Mouse (Mus musculus) limb, embryonic 13.5 days (tissue): ENCODE measurements around the gene Mrgprg. TPM values are rescaled to one million over a fixed set of nuclear protein-coding genes. Genes with fewer than 3 reads are reported as not detected.

Experiments used
- ATAC-seq: fragments of 200-750 bp; cut with Nextera tagmentation; 2 replicates; pipeline ENCODE4 v1.8.0; 2017; ENCODE audit warnings: low read depth, moderate number of reproducible peaks, moderate TSS enrichment; ENCODE audit not compliant: low FRiP score
- H3K27ac ChIP-seq: fragments of 300-500 bp; sonication (generic); 2 replicates; pipeline ENCODE4 v1.5.1; 2015; ENCODE audit warnings: inconsistent platforms, mild to moderate bottlenecking, moderate library complexity
- H3K27me3 ChIP-seq: fragments of 300-500 bp; sonication (generic); 2 replicates; pipeline ENCODE4 v1.6.1; 2015; ENCODE audit warnings: mild to moderate bottlenecking, inconsistent platforms
- H3K36me3 ChIP-seq: fragments of 300-500 bp; sonication (generic); 2 replicates; pipeline ENCODE4 v1.6.1; 2015; ENCODE audit warnings: inconsistent platforms, mild to moderate bottlenecking, moderate library complexity
- H3K4me1 ChIP-seq: fragments of 300-500 bp; sonication (generic); 2 replicates; pipeline ENCODE4 v1.6.1; 2015; ENCODE audit warnings: inconsistent platforms
- H3K4me2 ChIP-seq: fragments of 300-500 bp; sonication (generic); replicated peaks from 2 replicates; pipeline ENCODE4 v1.6.1; 2015; ENCODE audit warnings: inconsistent platforms, mild to moderate bottlenecking, moderate library complexity
- H3K4me3 ChIP-seq: fragments of 300-500 bp; sonication (generic); 2 replicates; pipeline ENCODE4 v1.5.1; 2015; ENCODE audit warnings: moderate library complexity, mild to moderate bottlenecking, inconsistent platforms
- H3K9ac ChIP-seq: fragments of 300-500 bp; sonication (generic); 2 replicates; pipeline ENCODE4 v1.6.1; 2015; ENCODE audit warnings: mild to moderate bottlenecking, inconsistent platforms
- H3K9me3 ChIP-seq: fragments of 300-500 bp; sonication (generic); 2 replicates; pipeline ENCODE4 v1.6.1; 2016; ENCODE audit warnings: inconsistent platforms
- WGBS: fragments of 180-500 bp; shearing (Covaris S2); methylation state at CpG from one replicate; pipeline ENCODE4 v1.1.7; 2015; 5-methylcytosine and 5-hydroxymethylcytosine counted together
- polyA plus RNA-seq: library from polyadenylated mRNA; unstranded; fragments of >200 nt; fragmentation: Nextera tagmentation; extraction: Ambion mirVana; gene quantifications from 2 replicates; pipeline ENCODE4 v1.2.1, GENCODE M21; 2015

Gene Mrgprg
- polyA plus RNA-seq, result not detected in 2 replicates

GRCm38 (mm10) chr7:143766893-143767292 is at the start of gene Mrgprg:
Gene Mrgprg, minus strand, starts transcription at chr7:143766993.
- Histone ChIP-seq H3K27me3 (peaks cover 34% of the 10 kb centered on the region), H3K27ac (no peak within 1 kb of the TSS), H3K4me2 (no peak within 1 kb of the TSS), H3K4me1 (no peaks in the 10 kb centered on the region), H3K9ac (no peak within 1 kb of the TSS), H3K9me3 (no peaks in the 10 kb centered on the region), H3K4me3 (no peak within 1 kb of the TSS), H3K36me3 (no peaks in the 10 kb centered on the region)
- ATAC-seq, result no peak
- WGBS, result 39% methylated on average over 6 of the region's 6 CpGs

GRCm38 (mm10) chr7:143808909-143809308 is 42.1 kb upstream of the Mrgprg start:
- no peak overlapping the region for H3K9ac ChIP-seq
- WGBS, result 54% methylated on average over 1 of the region's 1 CpGs
- no peaks in the 10 kb centered on the region for H3K4me1 ChIP-seq
- H3K4me3 ChIP-seq, result no peak overlapping the region
- no peaks in the 10 kb centered on the region for H3K27me3 ChIP-seq
- H3K4me2 ChIP-seq, result no peak overlapping the region
- ATAC-seq, result no peak
- no peaks in the 10 kb centered on the region for H3K9me3 ChIP-seq
- peaks cover 87% of the 10 kb centered on the region for H3K36me3 ChIP-seq
- no peak overlapping the region for H3K27ac ChIP-seq

GRCm38 (mm10) chr7:143805199-143805624 is 38.4 kb upstream of the Mrgprg start:
- Histone ChIP-seq H3K36me3 (peaks cover 85% of the 10 kb centered on the region), H3K27ac (no peak overlapping the region), H3K27me3 (no peaks in the 10 kb centered on the region), H3K9ac (no peak overlapping the region), H3K9me3 (no peaks in the 10 kb centered on the region), H3K4me3 (no peak overlapping the region), H3K4me2 (no peak overlapping the region), H3K4me1 (no peaks in the 10 kb centered on the region)
- no peak for ATAC-seq
- 77% methylated on average over 5 of the region's 5 CpGs for WGBS

GRCm38 (mm10) chr7:143801195-143802065 is 34.6 kb upstream of the Mrgprg start:
- Histone ChIP-seq H3K4me2 (no peak overlapping the region), H3K9me3 (no peaks in the 10 kb centered on the region), H3K27me3 (no peaks in the 10 kb centered on the region), H3K27ac (no peak overlapping the region), H3K4me3 (no peak overlapping the region), H3K9ac (no peak overlapping the region), H3K36me3 (peaks cover 90% of the 10 kb centered on the region), H3K4me1 (no peaks in the 10 kb centered on the region)
- ATAC-seq, result no peak
- WGBS, result 85% methylated on average over 8 of the region's 8 CpGs

- peaks cover 90% of the 10 kb centered on the region for H3K36me3 ChIP-seq
- H3K9ac ChIP-seq, result no peak overlapping the region
- ATAC-seq, result no peak
- 93% methylated on average over 1 of the region's 1 CpGs for WGBS
- H3K4me2 ChIP-seq, result no peak overlapping the region
- no peaks in the 10 kb centered on the region for H3K4me1 ChIP-seq
- no peaks in the 10 kb centered on the region for H3K27me3 ChIP-seq
- H3K4me3 ChIP-seq, result no peak overlapping the region
- no peaks in the 10 kb centered on the region for H3K9me3 ChIP-seq
- no peak overlapping the region for H3K27ac ChIP-seq
Observed at GRCm38 (mm10) chr7:143800770-143801169, 34.0 kb upstream of the Mrgprg start.

- H3K36me3 ChIP-seq, result peaks cover 85% of the 10 kb centered on the region
- WGBS, result 92% methylated on average over 4 of the region's 4 CpGs
Observed at GRCm38 (mm10) chr7:143798783-143799182, 32.0 kb upstream of the Mrgprg start.

GRCm38 (mm10) chr7:143793121-143793520 is 26.3 kb upstream of the Mrgprg start:
- H3K36me3 ChIP-seq, result peaks cover 32% of the 10 kb centered on the region
- H3K27ac ChIP-seq, result no peak overlapping the region
- WGBS, result 59% methylated on average over 4 of the region's 4 CpGs
- no peak overlapping the region for H3K4me2 ChIP-seq
- H3K27me3 ChIP-seq, result no peaks in the 10 kb centered on the region
- no peak overlapping the region for H3K4me3 ChIP-seq
- ATAC-seq, result no peak
- H3K9ac ChIP-seq, result no peak overlapping the region
- H3K4me1 ChIP-seq, result no peaks in the 10 kb centered on the region
- no peaks in the 10 kb centered on the region for H3K9me3 ChIP-seq

More at GRCm38 (mm10) chr7:143798783-143799182, 32.0 kb upstream of the Mrgprg start:
- Histone ChIP-seq H3K4me3 (no peak overlapping the region), H3K9ac (no peak overlapping the region), H3K27me3 (no peaks in the 10 kb centered on the region), H3K9me3 (no peaks in the 10 kb centered on the region), H3K27ac (no peak overlapping the region), H3K4me1 (no peaks in the 10 kb centered on the region), H3K4me2 (no peak overlapping the region)
- ATAC-seq, result no peak

- Histone ChIP-seq H3K27ac (no peak overlapping the region), H3K4me3 (no peak overlapping the region), H3K4me2 (no peak overlapping the region), H3K4me1 (no peaks in the 10 kb centered on the region), H3K9me3 (no peaks in the 10 kb centered on the region), H3K9ac (no peak overlapping the region), H3K36me3 (peaks cover 26% of the 10 kb centered on the region), H3K27me3 (no peaks in the 10 kb centered on the region)
- WGBS, result 76% methylated on average over 6 of the region's 6 CpGs
- ATAC-seq, result no peak
Observed at GRCm38 (mm10) chr7:143792336-143792985, 25.7 kb upstream of the Mrgprg start.

- peak within 1 kb of the TSS; percentile 47 for H3K4me3 ChIP-seq
- peak within 1 kb of the TSS; percentile 67 for H3K9ac ChIP-seq
- no peaks in the 10 kb centered on the region for H3K36me3 ChIP-seq
- no peaks in the 10 kb centered on the region for H3K27me3 ChIP-seq
- peak within 1 kb of the TSS; percentile 77 for H3K27ac ChIP-seq
- peaks cover 24% of the 10 kb centered on the region for H3K4me1 ChIP-seq
- H3K4me2 ChIP-seq, result peak within 1 kb of the TSS; percentile 72
- peak; percentile 87 for ATAC-seq
- WGBS, result 3% methylated on average over 21 of the region's 21 CpGs
- H3K9me3 ChIP-seq, result no peaks in the 10 kb centered on the region
Observed at GRCm38 (mm10) chr7:143783996-143784829, 17.4 kb upstream of the Mrgprg start, which contains the start of gene Mrgpre. Gene Mrgpre, minus strand, starts transcription at chr7:143784500.

- Histone ChIP-seq H3K9me3 (no peaks in the 10 kb centered on the region), H3K4me3 (peak overlapping the region; percentile 47), H3K9ac (peak overlapping the region; percentile 67), H3K27me3 (no peaks in the 10 kb centered on the region), H3K4me1 (peaks cover 24% of the 10 kb centered on the region), H3K4me2 (peak overlapping the region; percentile 72), H3K27ac (peak overlapping the region; percentile 77), H3K36me3 (no peaks in the 10 kb centered on the region)
- WGBS, result 17% methylated on average over 4 of the region's 6 CpGs
- ATAC-seq, result peak; percentile 25; the same call in 1 of the 2 replicates
Observed at GRCm38 (mm10) chr7:143783378-143783995, 16.7 kb upstream of the Mrgprg start.

GRCm38 (mm10) chr7:143777375-143777774 is 10.6 kb upstream of the Mrgprg start:
- Histone ChIP-seq H3K9ac (no peak overlapping the region), H3K4me3 (no peak overlapping the region), H3K9me3 (no peaks in the 10 kb centered on the region), H3K4me1 (no peaks in the 10 kb centered on the region), H3K27me3 (no peaks in the 10 kb centered on the region), H3K4me2 (no peak overlapping the region), H3K36me3 (no peaks in the 10 kb centered on the region), H3K27ac (no peak overlapping the region)
- WGBS, result 51% methylated on average over 2 of the region's 2 CpGs
- no peak for ATAC-seq
